Mouse (Mus musculus) CH12.LX (cell line): ENCODE data around the gene Add2. TPM values are rescaled to one million over a fixed set of nuclear protein-coding genes. Genes with fewer than 3 reads are reported as not detected.

Source experiments
- DNase-seq: peaks from one replicate; pipeline ENCODE4 v3.0.0-alpha.2; 2013; ENCODE audit errors: extremely low read depth
- H3K27ac ChIP-seq: 2 replicates; pipeline ENCODE4 v1.5.1; 2012; ENCODE audit warnings: low read depth, mild to moderate bottlenecking, control low read depth, moderate library complexity; ENCODE audit not compliant: insufficient read depth
- H3K27me3 ChIP-seq: replicated peaks from 2 replicates; pipeline ENCODE3; 2012; ENCODE audit warnings: inconsistent platforms
- H3K36me3 ChIP-seq, 2 experiments: replicated peaks in 1 of 2; 2 replicates each; pipeline versions ENCODE3 to v1.6.1; 2012; ENCODE audit warnings: inconsistent platforms in 1 of 2, low read length in 1 of 2, mild to moderate bottlenecking in 1 of 2, mixed read lengths in 1 of 2, moderate library complexity in 1 of 2; ENCODE audit not compliant: control insufficient read depth in 1 of 2, insufficient read depth in 1 of 2
- H3K4me1 ChIP-seq, 2 experiments: 2 replicates each; pipeline ENCODE4 v1.6.1; 2012; ENCODE audit warnings: inconsistent platforms in 1 of 2, moderate library complexity in 1 of 2; ENCODE audit not compliant: insufficient read depth in 2 of 2, control insufficient read depth in 1 of 2
- H3K4me2 ChIP-seq: 2 replicates; pipeline ENCODE4 v1.6.1; 2012; ENCODE audit warnings: low read depth, mild to moderate bottlenecking, control low read depth; ENCODE audit not compliant: poor library complexity, insufficient read depth, severe bottlenecking
- H3K4me3 ChIP-seq, 3 experiments: fragments of 150-350 bp in 1 of 3; sonication (generic) in 1 of 3; replicated peaks in 1 of 3; 2 replicates each; pipeline versions ENCODE3 to v1.5.1; 2011 to 2012; ENCODE audit warnings: low read depth in 2 of 3, low read length in 2 of 3, mild to moderate bottlenecking in 2 of 3, moderate library complexity in 2 of 3, control low read depth in 1 of 3, improper control_type of control experiment in 1 of 3, inconsistent platforms in 1 of 3, mixed read lengths in 1 of 3; ENCODE audit not compliant: poor library complexity in 1 of 3
- H3K79me2 ChIP-seq: replicated peaks from 2 replicates; pipeline ENCODE4 v1.6.1; 2012; ENCODE audit warnings: mild to moderate bottlenecking, moderate library complexity; ENCODE audit not compliant: control insufficient read depth, poor library complexity, insufficient read depth, severe bottlenecking; ENCODE audit errors: extremely low read depth
- H3K9ac ChIP-seq: 2 replicates; pipeline ENCODE4 v1.6.1; 2012; ENCODE audit warnings: low read depth, mild to moderate bottlenecking, control low read depth, moderate library complexity; ENCODE audit not compliant: insufficient read depth
- H3K9me3 ChIP-seq: replicated peaks from 2 replicates; pipeline ENCODE3; 2012; ENCODE audit warnings: low read length, inconsistent platforms, mixed read lengths
- BHLHE40 ChIP-seq: IDR thresholded peaks from 2 replicates; pipeline ENCODE4 v1.6.1; 2011; ENCODE audit warnings: mild to moderate bottlenecking, low read depth, low read length, improper control_type of control experiment
- CHD1 ChIP-seq: IDR thresholded peaks from 2 replicates; pipeline ENCODE4 v1.6.1; 2012; ENCODE audit warnings: low read depth, low read length, improper control_type of control experiment, inconsistent platforms
- CHD2 ChIP-seq: IDR thresholded peaks from 2 replicates; pipeline ENCODE4 v1.6.1; 2011; ENCODE audit warnings: low read length, improper control_type of control experiment
- CTCF ChIP-seq, 2 experiments: IDR thresholded peaks in 1 of 2; conservative IDR thresholded peaks in 1 of 2; 2 replicates each; pipeline ENCODE4 v1.5.1; 2011 to 2012; ENCODE audit warnings: low read depth in 2 of 2, low read length in 2 of 2, improper control_type of control experiment in 1 of 2, inconsistent platforms in 1 of 2, mild to moderate bottlenecking in 1 of 2, moderate library complexity in 1 of 2
- E2F4 ChIP-seq: IDR thresholded peaks from 2 replicates; pipeline ENCODE4 v1.6.1; 2011; ENCODE audit warnings: low read depth, low read length, improper control_type of control experiment; ENCODE audit not compliant: insufficient replicate concordance
- EP300 ChIP-seq: IDR thresholded peaks from 2 replicates; pipeline ENCODE4 v1.6.1; 2011; ENCODE audit warnings: low read length, improper control_type of control experiment
- IRF4 ChIP-seq: IDR thresholded peaks from 2 replicates; pipeline ENCODE4 v1.6.1; 2014; ENCODE audit warnings: low read depth, mild to moderate bottlenecking, inconsistent platforms, low read length, improper control_type of control experiment
- JUND ChIP-seq: conservative IDR thresholded peaks from 2 replicates; pipeline ENCODE4 v1.6.1; 2011; ENCODE audit warnings: low read depth, low read length, improper control_type of control experiment
- MAFK ChIP-seq: IDR thresholded peaks from 2 replicates; pipeline ENCODE4 v1.6.1; 2011; ENCODE audit warnings: low read length, improper control_type of control experiment; ENCODE audit not compliant: insufficient replicate concordance
- MAX ChIP-seq: IDR thresholded peaks from 2 replicates; pipeline ENCODE4 v1.6.1; 2011; ENCODE audit warnings: low read length, improper control_type of control experiment
- MEF2A ChIP-seq: IDR thresholded peaks from 2 replicates; pipeline ENCODE4 v1.6.1; 2014; ENCODE audit warnings: low read depth, mild to moderate bottlenecking, inconsistent platforms, low read length, improper control_type of control experiment, borderline replicate concordance
- MYC ChIP-seq: IDR thresholded peaks from 2 replicates; pipeline ENCODE4 v1.6.1; 2011; ENCODE audit warnings: low read depth, mild to moderate bottlenecking, improper control_type of control experiment, low read length
- NRF1 ChIP-seq: IDR thresholded peaks from 2 replicates; pipeline ENCODE4 v1.6.1; 2014; ENCODE audit warnings: low read depth, mild to moderate bottlenecking, inconsistent platforms, low read length, improper control_type of control experiment, moderate library complexity
- PAX5 ChIP-seq: IDR thresholded peaks from 2 replicates; pipeline ENCODE4 v1.6.1; 2012; ENCODE audit warnings: low read length, inconsistent platforms, mixed read lengths
- SIN3A ChIP-seq: IDR thresholded peaks from 2 replicates; pipeline ENCODE4 v1.6.1; 2012; ENCODE audit warnings: low read length, improper control_type of control experiment, inconsistent platforms
- TBP ChIP-seq: conservative IDR thresholded peaks from 2 replicates; pipeline ENCODE4 v1.6.1; 2011; ENCODE audit warnings: low read depth, low read length, improper control_type of control experiment
- UBTF ChIP-seq: IDR thresholded peaks from 2 replicates; pipeline ENCODE4 v1.6.1; 2012; ENCODE audit warnings: low read depth, mild to moderate bottlenecking, inconsistent platforms, low read length, improper control_type of control experiment, moderate library complexity
- USF2 ChIP-seq: conservative IDR thresholded peaks from 2 replicates; pipeline ENCODE4 v1.6.1; 2011; ENCODE audit warnings: low read depth, low read length, improper control_type of control experiment
- ZMIZ1 ChIP-seq: IDR thresholded peaks from 2 replicates; pipeline ENCODE4 v1.6.1; 2012; ENCODE audit warnings: low read depth, mild to moderate bottlenecking, inconsistent platforms, low read length, improper control_type of control experiment
- dilution Hi-C: fragments of 300-500 bp; cut with MboI; formaldehyde crosslinking; loops from 2 replicates; pipeline ENCODE4 v1.14.3; 2020; ENCODE audit warnings: low sequenced_read_pairs; ENCODE audit not compliant: extremely low pct_unique_long_range_greater_than_20kb, extremely low pct_ligation_motif_present
- in situ Hi-C: fragments of 300-500 bp; cut with MboI; formaldehyde crosslinking; loops from 3 replicates; pipeline ENCODE4 v1.14.3; 2019; ENCODE audit warnings: low sequenced_read_pairs, low pct_ligation_motif_present, low pct_unique_long_range_greater_than_20kb, mixed read lengths
- polyA plus RNA-seq: library from polyadenylated mRNA; unstranded; fragments of >175 nt; gene quantifications from 2 replicates; pipeline ENCODE4 v1.2.1, GENCODE M21; 2012; ENCODE audit warnings: low read depth; ENCODE audit not compliant: insufficient read length
- total RNA-seq, 2 experiments: library from RNA; depleted of rRNA; stranded (reverse); fragments of 300-350 nt in 1 of 2; fragments of >200 nt in 1 of 2; gene quantifications; 2 replicates each; pipeline ENCODE4 v1.2.3; 2012 to 2014

Gene Add2
- total and polyA plus RNA-seq, 3 experiments: 0.11 TPM; not detected in 2

GRCm38 (mm10) chr6:86050586-86051268 is 22.2 kb downstream of the Add2 start:
- H3K27me3 ChIP-seq: no peaks in the 10 kb centered on the region
- no peak overlapping the region for H3K9ac ChIP-seq
- no peak for DNase-seq
- no peaks in the 10 kb centered on the region for H3K79me2 ChIP-seq
- no peak overlapping the region for H3K4me2 ChIP-seq
- dilution Hi-C loops (no loop called here), in situ Hi-C loops (no loop called here)
- no peaks in the 10 kb centered on the region for H3K36me3 ChIP-seq
- peaks cover 0 to 16% of the 10 kb centered on the region in 2 experiments; a peak in 3 of 4 replicates for H3K4me1 ChIP-seq
- no peak overlapping the region for H3K27ac ChIP-seq
- H3K9me3 ChIP-seq: no peaks in the 10 kb centered on the region
- TF ChIP-seq CHD1 (no peak), MYC (no peak), MAX (no peak), IRF4 (no peak), NRF1 (no peak), USF2 (no peak), E2F4 (no peak), BHLHE40 (no peak), EP300 (no peak), UBTF (no peak), TBP (no peak)
- no peak overlapping the region for H3K4me3 ChIP-seq

- Histone ChIP-seq H3K27me3 (no peaks in the 10 kb centered on the region), H3K4me2 (no peak overlapping the region), H3K9me3 (no peaks in the 10 kb centered on the region), H3K36me3 (no peaks in the 10 kb centered on the region), H3K27ac (no peak overlapping the region), H3K4me1 (peaks cover 0 to 20% of the 10 kb centered on the region in 2 experiments; a peak in 3 of 4 replicates), H3K79me2 (no peaks in the 10 kb centered on the region), H3K9ac (no peak overlapping the region), H3K4me3 (no peak overlapping the region)
- no peak for DNase-seq
- TF ChIP-seq CTCF (conservative IDR thresholded peaks at IDR 0.05 in 1 of 2, IDR thresholded peaks at IDR 0.05 in 1 of 2; ENCODE audit: low read depth in 2 of 2, low read length in 2 of 2): no peak
- TF ChIP-seq CHD2: no peak
- TF ChIP-seq USF2: no peak
- TF ChIP-seq MAFK: no peak
- TF ChIP-seq ZMIZ1: no peak
- no peak for TF ChIP-seq E2F4
- TF ChIP-seq BHLHE40: no peak
- TF ChIP-seq MYC: no peak
- no peak for TF ChIP-seq SIN3A
- TF ChIP-seq PAX5: no peak
- TF ChIP-seq MEF2A: no peak
- TF ChIP-seq JUND: no peak
- TF ChIP-seq UBTF: no peak
- no peak for TF ChIP-seq CHD1
- in situ Hi-C loops (no loop called here), dilution Hi-C loops (no loop called here)
Measured at GRCm38 (mm10) chr6:86052032-86052459, 23.6 kb downstream of the Add2 start.
